Mouse (Mus musculus) monocyte, adult 5-6 weeks (primary cell): ENCODE measurements around the gene Gatad2b. TPM values are rescaled to one million over a fixed set of nuclear protein-coding genes. Genes with fewer than 3 reads are reported as not detected.

Source experiments
- ATAC-seq: fragments of 153-309, 156-312 bp; replicated peaks from 2 replicates; pipeline ENCODE4 v1.8.0; 2017; ENCODE audit warnings: mild to moderate bottlenecking; ENCODE audit not compliant: low TSS enrichment, insufficient number of reproducible peaks, severe bottlenecking, poor library complexity, low FRiP score
- total RNA-seq: library from RNA; stranded (forward); fragments of 200-1000, 200-491, 200-594 nt; gene quantifications from 3 replicates; pipeline ENCODE4 v1.2.3, GENCODE M21; 2017

The Gatad2b gene
- total RNA-seq, 1 experiment from 2014 or later: 34.1 TPM

DNA sequence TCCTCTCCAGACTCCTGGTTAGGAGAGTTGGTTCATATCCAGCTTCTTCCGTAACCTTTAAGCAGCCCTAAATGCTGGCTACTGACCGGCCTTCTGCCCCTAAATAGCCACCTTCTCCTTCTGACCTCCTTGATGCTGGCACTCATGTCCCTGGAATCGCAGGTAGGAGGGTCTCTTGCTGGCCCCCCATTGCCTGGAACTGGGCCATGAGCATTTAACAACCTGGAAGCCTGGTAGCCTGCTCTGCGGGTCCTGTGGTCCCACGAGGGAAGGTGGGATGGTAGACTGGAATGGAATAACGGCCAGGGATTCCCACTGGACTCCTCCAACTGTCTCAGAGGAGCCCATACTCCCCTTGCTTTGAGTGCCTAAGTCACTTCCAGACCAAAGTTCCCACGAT is 78.9 kb downstream of the Gatad2b start:
- no peak for ATAC-seq

DNA sequence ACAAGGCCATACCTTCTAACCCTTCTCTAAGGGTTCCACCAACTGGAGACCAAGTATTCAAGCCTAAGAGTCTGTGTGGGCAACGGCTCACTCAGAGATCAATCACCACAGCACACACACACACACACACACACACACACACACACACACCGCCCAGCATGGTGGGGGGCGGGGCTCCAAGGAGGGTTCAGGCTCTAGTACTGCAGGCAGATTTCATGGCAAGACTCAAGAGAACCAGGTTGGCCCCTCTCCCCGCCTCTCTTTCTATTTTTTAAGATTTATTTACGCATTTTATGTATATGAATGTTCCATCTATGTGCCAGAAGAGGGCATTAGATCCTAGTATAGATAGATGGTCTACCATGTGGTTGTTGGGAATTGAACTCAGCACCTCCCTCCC is 79.8 kb downstream of the Gatad2b start:
- ATAC-seq: no peak

DNA sequence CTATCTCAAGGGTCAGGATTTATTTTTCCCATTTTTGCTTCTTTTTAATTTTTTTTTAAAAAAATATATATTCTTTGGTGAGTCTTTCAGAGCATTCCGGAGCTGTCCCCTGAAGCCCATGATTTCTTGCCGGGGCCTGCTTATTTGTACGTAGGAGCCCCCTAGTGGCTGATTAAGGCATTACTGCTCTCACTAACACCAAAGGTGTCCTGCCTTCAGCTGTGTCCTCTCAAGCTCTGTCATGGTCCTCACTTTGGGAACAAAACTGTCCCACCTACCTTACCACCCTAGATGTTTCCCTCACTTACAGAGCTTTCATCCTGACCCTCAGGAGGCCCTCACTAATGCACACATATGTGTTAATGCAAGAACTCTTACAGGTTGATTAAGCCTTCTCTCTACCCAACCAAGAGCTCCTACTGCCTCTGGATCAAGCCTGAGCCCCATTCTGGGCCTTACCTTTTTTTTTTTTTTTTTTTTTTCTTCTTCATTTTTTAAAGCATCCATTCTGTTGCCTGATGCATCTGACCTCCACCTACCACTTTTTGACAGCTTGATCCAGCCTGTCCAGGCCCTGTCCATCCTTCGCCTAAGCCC is 80.6 kb downstream of the Gatad2b start:
- peak; percentile 74 for ATAC-seq

DNA sequence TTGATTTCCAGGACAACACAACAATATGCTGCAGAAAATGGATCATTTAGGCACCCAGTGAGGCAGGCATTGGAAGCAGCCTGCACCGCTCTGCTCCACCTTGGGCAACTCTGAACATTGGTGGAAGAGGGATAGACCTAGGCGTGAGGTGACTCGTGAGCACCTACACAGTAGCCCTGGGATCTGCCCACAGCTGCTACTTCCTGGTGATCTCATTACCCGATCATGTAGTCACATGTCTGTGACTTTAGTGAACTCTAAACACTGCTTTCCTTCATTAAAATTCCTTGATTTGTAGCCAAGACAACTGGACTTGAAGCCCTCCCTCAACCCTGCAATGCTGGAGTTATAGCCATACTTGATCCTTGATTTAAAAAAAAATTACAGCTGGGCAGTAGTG is 81.4 kb downstream of the Gatad2b start:
- ATAC-seq: 0 out of 2 replicates have a peak, but pooled peaks have one; percentile 9

DNA sequence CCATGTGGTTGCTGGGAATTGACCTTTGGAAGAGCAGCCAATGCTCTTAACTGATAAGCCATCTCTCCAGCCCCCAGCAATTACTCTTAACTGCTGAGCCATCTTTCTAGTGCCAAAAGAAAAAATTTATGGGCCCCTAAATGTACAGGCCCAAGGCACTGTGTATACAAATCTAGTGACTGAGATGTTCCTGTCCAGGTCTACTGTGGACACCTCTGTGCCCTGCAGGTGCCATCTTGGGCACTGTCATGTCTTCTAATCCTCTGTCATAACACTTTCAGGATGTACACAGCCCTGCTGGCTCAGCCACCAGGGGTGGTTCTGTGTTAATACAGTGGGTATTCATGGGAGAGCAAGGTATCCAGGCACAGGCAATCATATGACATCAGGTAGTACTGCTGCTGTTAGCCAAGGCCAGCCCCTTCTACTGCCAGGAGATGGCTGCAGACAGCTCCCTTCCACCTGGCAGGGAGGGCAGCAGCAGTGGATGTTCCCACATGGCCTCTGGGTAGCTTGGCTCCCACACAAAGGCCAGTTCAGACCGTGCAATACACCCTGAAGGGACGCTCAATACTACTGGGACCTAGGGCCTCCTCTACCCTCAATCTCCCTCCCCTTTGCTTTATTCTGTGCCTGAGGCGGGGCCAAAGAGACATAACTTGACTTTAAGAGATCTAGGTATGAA is 82.7 kb downstream of the Gatad2b start:
- ATAC-seq: no peak

DNA sequence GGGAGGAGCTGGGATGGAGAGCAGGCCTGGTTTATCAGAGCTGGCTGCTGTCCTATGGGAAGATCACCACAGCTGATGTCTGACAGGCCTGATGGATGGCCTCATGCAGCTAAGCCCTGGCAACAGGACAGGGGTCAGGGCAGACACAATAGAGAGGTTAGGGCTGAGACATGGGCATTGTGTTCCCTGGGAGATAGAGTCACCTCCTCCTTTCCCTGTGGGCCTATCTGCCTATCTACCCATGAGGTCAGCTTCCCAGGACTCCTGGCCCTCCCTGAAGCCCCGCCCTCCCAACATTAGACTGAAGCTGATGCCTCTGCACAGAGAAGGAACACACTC is 83.2 kb downstream of the Gatad2b start:
- ATAC-seq: no peak

DNA sequence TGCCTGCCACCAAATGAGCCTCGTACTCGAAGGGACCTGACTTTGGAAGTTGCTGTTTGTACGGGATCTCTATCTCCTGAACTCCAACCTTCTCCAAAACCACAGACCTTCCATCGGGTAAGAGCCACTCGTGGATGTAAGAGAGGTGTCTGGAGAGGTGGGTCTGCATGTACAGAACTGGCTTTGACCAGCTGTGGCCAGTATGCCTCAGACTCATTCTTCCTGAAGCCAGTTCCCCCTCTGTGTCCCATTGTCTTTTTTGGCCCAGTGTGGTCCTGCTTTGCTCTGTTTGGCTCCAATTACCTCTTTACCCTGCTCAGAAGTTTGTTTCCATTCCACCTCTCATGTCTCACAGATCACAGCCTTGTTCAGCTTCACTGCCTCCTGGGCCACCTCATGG is 85.5 kb downstream of the Gatad2b start:
- ATAC-seq: no peak

DNA sequence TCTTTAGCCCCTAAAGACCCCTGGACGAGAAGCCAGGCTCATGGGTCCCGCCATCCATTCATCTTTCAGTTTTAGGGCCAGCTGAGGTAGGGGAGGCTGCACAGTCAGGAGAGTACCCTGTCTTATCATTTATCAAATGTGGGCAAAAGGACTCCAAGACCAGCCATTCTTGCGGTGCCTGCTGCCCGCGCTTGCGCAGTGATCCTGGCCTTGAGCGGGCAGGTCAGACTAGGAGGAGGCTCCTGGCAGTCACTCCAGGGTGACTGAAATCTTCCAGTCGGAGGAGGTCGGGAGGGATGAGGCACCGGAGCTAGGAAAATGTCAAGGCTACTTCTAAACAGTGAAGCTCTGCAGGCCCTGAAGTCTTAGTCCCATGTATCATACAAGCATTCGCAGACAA is 88.7 kb downstream of the Gatad2b start:
- no peak for ATAC-seq

DNA sequence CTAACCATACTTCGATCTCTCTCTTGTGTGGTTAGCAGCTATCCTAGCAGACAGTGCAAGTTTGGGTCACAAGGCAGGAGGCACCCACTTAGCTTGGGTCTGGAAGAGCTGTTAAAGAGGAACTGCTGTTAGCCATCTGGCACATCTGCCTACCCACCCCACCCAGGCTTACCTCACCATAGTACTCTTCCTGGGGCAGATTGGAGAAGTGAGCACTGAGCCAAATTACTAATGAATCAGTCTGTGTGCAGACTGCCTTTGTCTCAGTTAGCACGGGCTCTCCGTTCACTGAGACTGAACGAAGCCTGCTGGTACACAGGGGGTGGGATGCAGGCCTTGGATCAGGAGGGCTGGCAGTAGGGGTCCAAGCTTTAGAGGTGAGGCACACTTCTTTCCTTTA is 90.7 kb downstream of the Gatad2b start:
- ATAC-seq: peak; percentile 95

DNA sequence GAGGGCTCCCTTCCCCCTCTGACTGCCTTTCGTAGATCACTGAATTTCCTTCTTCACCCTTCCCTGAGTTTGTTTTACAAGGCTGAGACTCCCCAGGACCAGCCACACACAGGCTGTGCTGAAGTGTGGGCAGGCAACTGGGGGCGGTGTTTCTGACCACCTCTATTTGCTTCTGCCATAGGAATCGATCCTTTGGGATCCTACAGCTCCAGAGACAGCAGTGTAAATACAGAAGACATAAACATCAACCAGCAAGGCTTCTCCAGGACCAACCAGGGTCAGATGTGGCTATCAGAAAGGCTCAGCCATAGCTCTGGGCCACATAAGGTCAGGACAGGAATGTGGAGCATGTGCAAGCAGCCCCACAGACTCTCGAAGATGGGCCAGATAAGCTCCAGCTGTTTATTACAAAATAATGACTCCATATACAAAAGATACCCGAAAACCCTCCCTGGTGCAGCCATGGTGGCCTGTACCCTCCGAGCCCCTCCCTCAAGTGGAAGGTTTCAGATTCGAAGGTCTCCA is 91.9 kb downstream of the Gatad2b start:
- ATAC-seq: no peak

DNA sequence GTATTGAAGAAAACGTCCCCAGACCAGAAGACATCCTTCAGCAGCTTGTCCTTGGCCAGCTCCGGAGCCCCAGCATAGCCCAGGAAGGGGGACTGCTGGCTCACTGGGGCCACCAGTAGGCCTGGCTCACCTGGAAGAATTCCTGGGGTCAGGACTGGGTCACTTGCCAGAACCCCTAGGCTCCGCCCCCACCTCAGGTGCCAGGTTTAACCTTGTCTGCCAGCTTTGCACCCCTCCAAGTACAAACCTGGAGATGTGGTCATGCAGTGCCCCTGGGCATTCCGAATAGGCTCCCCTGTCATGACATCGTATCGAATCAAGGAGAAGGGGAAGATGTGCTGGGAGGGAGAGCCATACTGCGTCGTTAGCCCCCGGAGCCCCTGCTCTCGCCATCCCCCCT is 93.8 kb downstream of the Gatad2b start:
- ATAC-seq: no peak

DNA sequence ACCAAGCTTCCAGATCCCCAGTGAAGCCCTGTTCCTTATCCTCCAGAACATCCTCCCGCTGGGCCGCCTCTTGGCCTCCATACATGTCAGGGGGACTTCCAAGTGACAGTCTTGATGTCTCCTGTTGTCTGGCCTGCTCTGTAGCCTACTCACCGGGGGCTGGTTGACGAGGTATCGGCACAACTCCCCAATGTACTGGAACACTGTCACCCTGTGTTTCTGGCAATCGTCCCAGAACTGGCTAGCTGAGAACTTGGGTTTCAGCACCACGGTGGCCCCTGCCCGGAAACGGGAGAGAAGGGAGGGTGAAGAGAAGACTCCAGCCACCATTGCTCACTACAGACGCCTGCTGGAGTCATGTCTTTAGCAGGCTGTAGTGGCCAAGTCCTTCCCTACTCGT is 94.5 kb downstream of the Gatad2b start:
- no peak for ATAC-seq

DNA sequence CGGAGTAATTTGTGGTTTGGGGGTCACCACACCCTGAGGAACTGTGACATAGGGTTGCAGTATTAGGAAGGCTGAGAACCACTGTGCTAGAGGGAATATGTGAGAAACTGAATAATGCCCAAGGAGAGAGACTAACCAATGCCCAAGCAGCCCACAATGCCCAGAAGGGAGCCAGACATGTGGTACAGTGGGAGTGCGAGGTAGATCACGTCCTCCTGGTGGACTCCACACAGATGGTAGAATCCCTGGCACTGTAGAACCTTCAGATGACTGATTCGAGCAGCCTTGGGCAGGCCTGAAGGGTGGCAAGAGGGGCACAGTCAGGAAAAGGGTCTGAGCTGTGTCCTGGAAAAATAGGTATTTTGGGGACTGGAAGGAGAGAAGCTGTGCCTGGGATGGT is 95.2 kb downstream of the Gatad2b start:
- ATAC-seq: no peak

DNA sequence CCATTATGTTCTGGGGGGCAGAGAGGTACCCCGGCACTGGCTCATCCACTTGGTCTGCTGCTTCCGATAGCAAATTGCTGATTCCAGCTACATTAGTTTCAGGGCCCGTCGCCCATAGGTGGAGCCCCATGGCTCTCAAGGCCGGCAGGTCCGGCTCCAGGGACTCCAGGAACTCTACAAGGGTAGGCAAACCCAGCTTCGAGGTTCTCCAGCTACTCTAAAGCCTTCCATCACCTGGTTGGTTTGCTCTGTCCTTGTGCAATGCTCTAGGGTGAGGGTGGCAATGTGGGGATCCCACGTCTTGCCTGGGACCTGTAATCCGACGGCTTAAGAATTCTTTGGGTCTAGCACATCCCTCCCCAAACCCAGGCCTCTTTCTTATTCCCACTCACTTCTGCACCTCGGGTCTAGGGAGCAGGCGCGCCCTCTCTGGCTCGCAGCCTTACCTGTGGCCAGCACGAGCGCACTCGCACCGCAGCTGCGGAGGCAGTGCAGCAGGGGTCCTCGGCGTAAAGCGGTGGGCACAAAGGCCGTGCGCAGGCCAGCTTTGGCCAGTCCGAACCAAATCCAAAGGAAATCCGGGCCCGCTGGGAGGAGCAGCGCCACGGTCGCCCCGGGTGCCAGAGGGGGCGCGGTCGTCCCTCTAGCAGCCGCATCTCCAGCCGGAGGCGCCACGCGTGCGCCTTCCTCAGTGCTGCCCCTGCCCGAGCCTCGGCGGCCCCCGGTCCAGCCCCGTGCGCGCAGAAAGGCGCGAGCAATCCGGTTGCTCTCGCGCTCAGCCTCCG is 95.9 kb downstream of the Gatad2b start:
- no peak for ATAC-seq

DNA sequence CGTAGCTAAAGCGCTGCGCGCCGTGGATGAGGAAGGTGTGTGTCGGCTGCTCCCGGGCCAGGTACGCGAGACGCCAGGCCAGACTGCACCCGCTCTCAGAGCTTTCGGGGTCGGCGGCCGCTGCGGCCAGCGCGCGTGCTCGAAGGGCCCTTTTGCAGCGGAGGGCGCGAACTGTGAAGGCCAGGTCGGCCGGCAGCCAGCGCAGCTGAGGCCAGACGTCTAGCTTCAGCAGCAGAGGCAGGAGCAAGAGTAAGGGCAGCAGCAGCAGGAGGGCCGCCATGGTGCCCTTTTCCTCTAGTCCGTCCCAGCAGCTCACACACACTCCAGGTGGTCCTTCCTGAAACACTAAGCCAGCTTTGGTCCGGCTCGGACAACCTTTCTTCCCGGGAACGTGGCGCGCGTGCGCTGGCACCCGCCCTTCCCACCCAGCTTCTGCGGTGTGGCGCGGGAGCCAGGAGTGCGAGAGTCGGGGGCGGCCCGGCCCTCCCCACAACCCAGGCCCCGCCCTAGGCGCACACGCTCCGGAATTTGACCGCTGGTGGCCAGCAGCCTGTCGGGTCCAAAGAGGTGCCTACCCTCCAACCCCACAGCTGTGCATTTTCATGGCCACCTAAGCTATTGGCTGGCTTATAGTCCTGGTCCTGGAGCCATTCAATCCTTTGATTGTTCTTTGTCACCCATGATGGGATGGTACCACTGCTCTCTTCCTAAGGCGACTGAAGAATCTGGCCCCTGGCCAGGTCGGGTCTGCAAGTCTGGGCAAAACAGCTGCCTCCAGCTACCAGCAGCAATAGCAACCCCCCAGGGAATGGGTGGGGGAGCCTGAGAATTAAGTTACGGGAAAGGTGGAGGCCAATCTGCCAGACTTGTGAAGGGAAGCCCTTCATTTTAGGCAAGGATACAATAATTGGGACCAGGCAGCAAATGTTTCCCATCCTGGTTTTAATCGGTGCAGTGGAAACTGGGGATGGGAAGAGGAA is 96.8 kb downstream of the Gatad2b start, which contains the start of gene Slc27a3:
TSS of gene Slc27a3 (minus strand) at position 428 of the 980 bp plus-strand sequence.
- ATAC-seq: no peak

DNA sequence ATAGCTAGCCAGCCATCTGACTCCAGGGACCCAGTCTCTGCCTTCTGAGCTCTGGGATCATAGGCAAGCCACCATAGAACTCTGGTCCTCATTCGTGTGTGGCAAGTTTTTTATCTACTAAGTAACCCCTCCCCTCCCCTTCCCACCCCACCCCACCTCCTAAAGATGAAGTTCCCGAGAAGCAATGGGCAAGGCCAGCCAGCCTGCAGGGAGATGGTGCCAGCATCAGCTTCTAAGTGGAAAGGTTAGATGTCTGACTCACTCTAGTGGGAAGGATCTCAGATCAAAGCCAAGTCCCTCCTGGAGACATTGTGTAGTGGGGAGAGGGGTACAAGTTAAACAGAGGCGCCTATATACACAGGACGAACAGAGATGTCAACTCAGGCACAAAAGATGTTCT is 98.0 kb downstream of the Gatad2b start:
- ATAC-seq: no peak

DNA sequence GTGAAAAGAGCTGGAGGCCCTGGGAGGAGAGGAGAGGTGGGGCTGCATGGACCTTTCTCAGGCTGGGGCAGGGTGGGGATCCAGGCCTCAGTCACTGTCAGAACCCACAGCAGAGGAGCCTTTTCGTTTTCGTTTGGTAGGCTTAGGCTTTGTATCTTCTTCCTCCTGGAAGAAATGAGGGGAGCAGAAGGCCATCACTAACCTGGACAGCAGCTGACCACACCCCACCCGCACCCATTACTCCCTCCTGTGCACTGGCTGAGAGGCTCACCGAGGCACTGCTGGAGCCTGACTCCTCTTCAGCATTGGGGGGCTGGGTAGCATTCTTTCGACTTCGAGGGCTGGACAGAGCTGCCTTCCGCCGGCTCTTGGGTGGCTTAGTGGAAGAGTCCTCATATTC is 99.0 kb downstream of the Gatad2b start:
- ATAC-seq: no peak

DNA sequence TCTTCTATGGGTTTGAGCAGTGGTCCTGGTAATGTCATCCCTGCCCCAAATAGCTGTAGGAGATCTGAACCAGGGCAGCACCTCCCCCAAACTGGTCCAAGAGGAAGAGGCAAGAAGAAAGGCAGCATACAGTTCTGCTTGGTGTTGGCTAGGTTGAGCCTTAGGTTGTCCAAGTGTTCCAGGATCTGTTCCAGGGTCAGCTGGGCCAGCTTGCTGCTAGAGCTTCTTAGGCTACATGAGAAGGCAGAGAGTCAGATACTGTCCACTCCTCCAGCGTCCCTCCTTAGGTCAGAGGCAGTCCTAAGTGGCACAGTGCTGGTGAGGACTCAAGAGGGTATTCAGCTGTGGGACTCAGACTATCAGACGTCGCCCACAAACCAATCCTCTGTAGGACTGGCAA is 99.7 kb downstream of the Gatad2b start:
- ATAC-seq: no peak

DNA sequence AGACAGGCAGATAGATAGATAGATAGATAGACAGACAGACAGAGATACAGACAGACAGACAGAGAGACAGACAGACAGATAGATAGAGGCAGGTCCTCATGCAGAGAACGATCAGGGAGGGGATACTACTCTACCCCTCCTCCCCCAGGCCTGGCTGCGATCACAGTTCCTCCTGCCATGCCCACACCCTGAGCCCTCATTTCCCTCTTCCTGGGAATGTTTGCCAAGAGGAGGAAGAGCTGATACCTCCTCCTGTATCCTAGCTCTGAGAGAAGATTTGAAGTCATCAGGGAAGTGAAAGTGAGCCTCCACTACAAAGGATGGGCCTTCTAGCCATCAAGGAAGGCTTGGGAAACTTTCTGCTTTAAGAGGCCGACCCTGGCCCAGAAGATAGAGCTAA is 102.7 kb downstream of the Gatad2b start:
- no peak for ATAC-seq
